Mouse (Mus musculus) intestine, embryonic 15.5 days (tissue): ENCODE results near the gene 1700016K19Rik. TPM values are rescaled to one million over a fixed set of nuclear protein-coding genes. Genes with fewer than 3 reads are reported as not detected.
"Not testable (repeated sequence)": the region's sequence is repeated elsewhere in the genome, so short reads cannot be mapped to it uniquely, and the experiment has no call there.

Experiments
- ATAC-seq: fragments of 200-750 bp; cut with Nextera tagmentation; 2 replicates; pipeline ENCODE4 v1.8.0; 2017; ENCODE audit warnings: moderate TSS enrichment, moderate library complexity
- H3K27ac ChIP-seq: fragments of 300-500 bp; sonication (generic); 2 replicates; pipeline ENCODE4 v1.5.1; 2015; ENCODE audit warnings: mild to moderate bottlenecking, inconsistent platforms
- H3K27me3 ChIP-seq: fragments of 300-500 bp; sonication (generic); replicated peaks from 2 replicates; pipeline ENCODE4 v1.6.1; 2015; ENCODE audit warnings: inconsistent platforms
- H3K36me3 ChIP-seq: fragments of 300-500 bp; sonication (generic); 2 replicates; pipeline ENCODE4 v1.6.1; 2015; ENCODE audit warnings: inconsistent platforms
- H3K4me1 ChIP-seq: fragments of 300-500 bp; sonication (generic); replicated peaks from 2 replicates; pipeline ENCODE4 v1.6.1; 2015; ENCODE audit warnings: inconsistent platforms
- H3K4me2 ChIP-seq: fragments of 300-500 bp; sonication (generic); replicated peaks from 2 replicates; pipeline ENCODE4 v1.6.1; 2015; ENCODE audit warnings: mild to moderate bottlenecking, inconsistent platforms
- H3K4me3 ChIP-seq: fragments of 300-500 bp; sonication (generic); replicated peaks from 2 replicates; pipeline ENCODE4 v1.5.1; 2015; ENCODE audit warnings: inconsistent platforms
- H3K9ac ChIP-seq: fragments of 300-500 bp; sonication (generic); 2 replicates; pipeline ENCODE4 v1.6.1; 2015; ENCODE audit warnings: inconsistent platforms
- H3K9me3 ChIP-seq: fragments of 300-500 bp; sonication (generic); 2 replicates; pipeline ENCODE4 v1.6.1; 2016; ENCODE audit warnings: inconsistent platforms
- WGBS: fragments of 180-500 bp; shearing (Covaris S2); methylation state at CpG from one replicate; pipeline ENCODE4 v1.1.7; 2015; 5-methylcytosine and 5-hydroxymethylcytosine counted together
- polyA plus RNA-seq: library from polyadenylated mRNA; unstranded; fragments of >200 nt; fragmentation: Nextera tagmentation; extraction: Ambion mirVana; gene quantifications from 2 replicates; pipeline ENCODE4 v1.2.1, GENCODE M21; 2015

Gene 1700016K19Rik
- polyA plus RNA-seq, 1 experiment from 2014 or later, result 4.0 TPM

DNA sequence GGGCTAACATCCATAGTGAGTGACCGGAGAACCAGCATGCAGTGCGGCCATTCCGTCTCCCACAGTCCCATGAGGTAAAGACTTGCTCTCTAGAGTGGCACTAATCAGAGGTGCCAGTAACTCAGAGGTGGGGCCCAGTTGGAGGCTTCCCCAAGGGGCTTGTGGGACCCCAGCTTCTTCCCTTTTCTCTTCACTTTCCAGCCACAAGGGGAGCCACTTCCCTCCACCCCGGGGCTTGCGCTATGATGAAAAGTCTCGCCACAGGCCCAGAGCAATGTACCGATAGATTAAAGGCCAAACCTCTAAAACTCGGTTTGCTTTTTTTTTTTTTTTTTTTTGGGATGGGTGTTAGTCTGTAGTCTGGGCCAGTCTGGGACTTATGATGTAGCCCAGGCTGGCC is 7.8 kb upstream of the 1700016K19Rik start:
- WGBS, result 87% methylated on average over 8 of the region's 8 CpGs
- no peaks in the 10 kb centered on the region for H3K9me3 ChIP-seq
- H3K4me3 ChIP-seq, result no peak overlapping the region
- no peak overlapping the region for H3K4me2 ChIP-seq
- H3K9ac ChIP-seq, result no peak overlapping the region
- no peaks in the 10 kb centered on the region for H3K27me3 ChIP-seq
- H3K4me1 ChIP-seq, result no peaks in the 10 kb centered on the region
- no peak overlapping the region for H3K27ac ChIP-seq
- no peak for ATAC-seq
- H3K36me3 ChIP-seq, result no peaks in the 10 kb centered on the region

DNA sequence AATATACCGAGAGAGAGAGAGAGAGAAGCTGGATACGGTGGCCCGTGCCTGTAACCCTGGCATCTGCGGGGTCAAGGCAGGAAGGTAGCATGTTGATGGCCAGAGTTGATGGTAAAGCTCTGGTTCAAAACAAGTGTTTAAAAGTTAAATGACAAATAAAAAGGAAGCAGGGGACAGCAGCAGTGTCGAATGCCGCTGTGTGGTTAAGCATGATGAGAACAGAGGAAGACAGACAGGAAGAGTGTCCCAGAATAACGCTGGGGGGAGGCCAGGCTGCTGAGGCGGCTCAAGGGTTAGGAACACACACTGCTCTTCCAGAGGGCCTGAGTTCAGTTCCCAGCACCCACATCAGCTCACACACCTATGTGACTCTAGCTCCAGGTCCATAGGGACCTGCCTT is 7.2 kb upstream of the 1700016K19Rik start:
- no peak overlapping the region for H3K27ac ChIP-seq
- H3K9me3 ChIP-seq, result no peaks in the 10 kb centered on the region
- no peaks in the 10 kb centered on the region for H3K36me3 ChIP-seq
- no peak for ATAC-seq
- H3K4me2 ChIP-seq, result no peak overlapping the region
- H3K27me3 ChIP-seq, result no peaks in the 10 kb centered on the region
- no peaks in the 10 kb centered on the region for H3K4me1 ChIP-seq
- no peak overlapping the region for H3K9ac ChIP-seq
- 83% methylated on average over 8 of the region's 8 CpGs for WGBS
- no peak overlapping the region for H3K4me3 ChIP-seq

DNA sequence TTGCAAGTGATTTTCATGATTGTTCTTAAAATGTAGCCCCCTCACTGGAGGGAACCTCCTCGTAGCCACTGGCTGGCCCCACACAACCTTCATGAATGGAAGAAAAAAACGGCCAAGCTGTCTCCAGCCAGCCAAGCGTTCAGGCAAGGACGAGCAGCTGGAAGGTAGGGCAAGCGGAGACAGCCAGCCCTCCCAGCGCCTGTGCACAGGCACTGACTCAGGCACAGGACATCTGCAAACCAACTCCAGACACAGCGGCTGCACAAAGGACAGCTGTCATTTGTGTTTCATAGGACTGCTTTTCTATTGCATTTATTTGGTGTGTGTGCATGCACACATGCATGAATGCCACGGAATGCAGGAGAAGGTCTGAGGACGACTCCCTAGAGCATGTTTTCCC is 5.4 kb upstream of the 1700016K19Rik start:
- Histone ChIP-seq H3K27ac (0 out of 2 replicates have a peak overlapping the region, but pooled peaks have one; percentile 2), H3K9ac (no peak overlapping the region), H3K4me1 (0 out of 2 replicates have a peak, but pooled peaks cover under 1% of the 10 kb centered on the region), H3K36me3 (no peaks in the 10 kb centered on the region), H3K4me3 (no peak overlapping the region), H3K27me3 (no peaks in the 10 kb centered on the region), H3K4me2 (no peak overlapping the region), H3K9me3 (no peaks in the 10 kb centered on the region)
- no peak for ATAC-seq
- WGBS, result 45% methylated on average over 9 of the region's 9 CpGs

DNA sequence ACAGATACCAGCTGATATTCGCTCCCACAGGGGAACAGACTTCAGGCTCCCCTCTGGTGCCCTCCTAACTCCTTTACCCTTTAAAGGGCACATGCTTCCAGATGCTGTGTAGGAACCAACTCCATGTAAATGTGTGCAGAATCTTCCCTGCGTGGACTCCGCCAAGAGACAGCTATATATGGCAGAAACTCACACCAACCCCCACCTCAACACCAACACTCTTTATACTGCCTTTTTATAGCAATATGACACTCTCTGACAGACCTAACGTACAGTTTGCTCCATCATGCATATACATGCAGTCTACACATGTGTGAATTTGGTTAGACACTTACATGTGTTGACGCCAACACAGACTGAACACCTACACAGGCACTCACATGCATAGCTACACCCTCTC is 989 bp downstream of the 1700016K19Rik start:
- no peaks in the 10 kb centered on the region for H3K36me3 ChIP-seq
- 0 out of 2 replicates have a peak, but pooled peaks cover 11% of the 10 kb centered on the region for H3K4me1 ChIP-seq
- no peak overlapping the region for H3K4me3 ChIP-seq
- 82% methylated on average over 5 of the region's 5 CpGs for WGBS
- no peak for ATAC-seq
- no peaks in the 10 kb centered on the region for H3K27me3 ChIP-seq
- H3K4me2 ChIP-seq, result no peak overlapping the region
- no peak overlapping the region for H3K9ac ChIP-seq
- H3K27ac ChIP-seq, result no peak overlapping the region
- H3K9me3 ChIP-seq, result no peaks in the 10 kb centered on the region

DNA sequence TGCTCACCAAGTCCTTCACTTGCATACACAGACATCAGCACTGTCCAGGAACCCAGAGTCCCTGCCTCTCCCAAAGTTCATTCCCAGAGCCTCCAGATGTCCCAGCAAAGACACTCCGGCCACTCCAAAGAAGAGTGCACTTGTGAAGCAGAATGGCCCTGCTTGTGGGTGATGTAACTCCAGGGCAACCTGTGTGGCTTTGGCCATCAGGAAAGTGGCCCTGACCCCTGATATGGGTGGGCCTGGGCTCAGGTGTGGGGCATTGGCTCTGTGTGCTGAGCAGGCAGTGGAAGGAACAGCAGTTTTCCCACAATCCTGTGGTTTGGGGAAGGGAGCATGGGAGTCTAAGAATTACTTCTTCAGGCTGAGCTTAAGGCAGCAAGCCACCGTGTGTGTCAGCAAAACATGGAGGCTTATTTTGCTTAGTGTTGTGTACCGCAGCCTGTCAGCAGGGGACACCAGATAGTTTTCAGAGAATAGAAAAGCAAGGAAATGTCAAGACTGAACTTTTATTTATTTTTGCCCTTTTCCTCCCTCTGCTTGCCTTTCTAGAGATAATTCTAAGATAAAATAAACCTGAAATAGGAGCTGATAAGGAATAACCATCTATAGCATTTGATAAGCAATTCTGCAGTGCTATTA is 1.6 kb downstream of the 1700016K19Rik start:
- Histone ChIP-seq H3K4me3 (no peak overlapping the region), H3K9me3 (no peaks in the 10 kb centered on the region), H3K27ac (no peak overlapping the region), H3K4me1 (0 out of 2 replicates have a peak, but pooled peaks cover 11% of the 10 kb centered on the region), H3K36me3 (no peaks in the 10 kb centered on the region), H3K27me3 (no peaks in the 10 kb centered on the region), H3K9ac (no peak overlapping the region), H3K4me2 (no peak overlapping the region)
- no peak for ATAC-seq
- 49% methylated on average over 3 of the region's 3 CpGs for WGBS

DNA sequence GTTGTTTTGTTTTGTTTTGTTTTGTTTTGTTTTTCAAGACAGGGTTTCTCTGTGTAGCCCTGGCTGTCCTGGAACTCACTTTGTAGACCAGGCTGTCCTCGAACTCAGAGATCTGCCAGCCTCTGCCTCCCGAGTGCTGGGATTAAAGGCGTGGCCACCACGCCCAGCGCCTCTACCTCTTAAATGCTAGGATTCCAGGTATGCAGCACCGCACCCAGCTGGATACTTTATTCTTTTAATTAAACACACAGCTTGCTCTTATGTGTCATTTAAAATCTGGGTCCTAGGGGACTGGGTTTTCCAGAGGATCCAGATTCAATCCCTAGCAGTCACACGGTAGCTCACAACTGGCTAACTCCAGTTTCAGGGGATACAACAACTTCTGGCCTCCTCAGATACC is 4.6 kb downstream of the 1700016K19Rik start:
- not testable (repeated sequence) for H3K4me2 ChIP-seq, H3K9me3 ChIP-seq, ATAC-seq, H3K27me3 ChIP-seq, H3K9ac ChIP-seq, H3K27ac ChIP-seq, H3K4me3 ChIP-seq, H3K36me3 ChIP-seq
- WGBS, result 90% methylated on average over 7 of the region's 7 CpGs
- 0 out of 2 replicates have a peak, but pooled peaks cover 11% of the 10 kb centered on the region for H3K4me1 ChIP-seq

DNA sequence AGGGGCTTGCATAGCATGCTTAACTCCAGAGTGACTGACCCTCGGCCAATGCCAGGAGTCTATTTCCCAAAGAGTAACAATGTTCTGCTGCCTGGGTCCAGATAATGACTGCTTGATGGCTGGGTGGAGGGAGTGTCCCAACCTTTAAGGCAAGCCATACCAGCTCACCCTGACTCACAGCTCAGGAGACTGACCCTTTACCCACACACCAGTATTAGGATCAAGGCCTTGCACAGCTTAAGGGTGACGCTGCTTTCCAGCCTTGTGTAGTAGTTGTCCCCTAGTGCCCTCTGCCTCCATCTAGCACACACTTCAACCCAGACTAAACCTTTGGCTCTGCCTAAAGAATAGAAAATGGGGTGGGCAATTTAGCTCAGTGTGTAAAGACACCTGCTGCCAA is 8.4 kb downstream of the 1700016K19Rik start:
- H3K9me3 ChIP-seq, result no peaks in the 10 kb centered on the region; the same call in 1 of the 2 replicates
- H3K27me3 ChIP-seq, result no peaks in the 10 kb centered on the region
- 76% methylated on average over 2 of the region's 2 CpGs for WGBS
- no peaks in the 10 kb centered on the region for H3K4me1 ChIP-seq
- no peak overlapping the region for H3K4me3 ChIP-seq
- no peaks in the 10 kb centered on the region for H3K36me3 ChIP-seq
- no peak overlapping the region for H3K9ac ChIP-seq
- no peak overlapping the region for H3K27ac ChIP-seq
- ATAC-seq, result no peak
- no peak overlapping the region for H3K4me2 ChIP-seq

DNA sequence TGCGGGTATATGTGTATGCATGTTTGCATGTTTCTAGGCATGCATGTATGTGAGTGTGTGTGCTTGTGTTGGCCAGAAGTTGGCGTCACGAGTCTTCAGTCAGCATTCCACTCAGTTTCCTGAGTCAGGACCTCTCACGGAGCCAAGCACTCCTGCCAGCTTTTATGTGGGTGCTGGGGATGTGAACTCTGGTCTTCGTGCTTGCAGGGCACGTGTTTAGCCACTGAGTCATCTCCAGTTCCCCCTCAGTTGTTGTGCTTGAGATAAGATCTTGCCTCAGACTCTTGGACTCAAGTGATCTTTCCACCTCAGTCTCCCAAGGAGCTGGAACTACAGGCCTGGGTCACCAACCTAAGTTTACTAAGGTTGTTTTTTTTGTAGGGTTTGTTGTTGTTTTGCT is 9.4 kb downstream of the 1700016K19Rik start:
- H3K4me2 ChIP-seq, result no peak overlapping the region
- no peaks in the 10 kb centered on the region for H3K36me3 ChIP-seq
- H3K4me1 ChIP-seq, result no peaks in the 10 kb centered on the region
- H3K27me3 ChIP-seq, result no peaks in the 10 kb centered on the region
- ATAC-seq, result no peak
- no peaks in the 10 kb centered on the region; the same call in 1 of the 2 replicates for H3K9me3 ChIP-seq
- WGBS, result 79% methylated on average over 6 of the region's 6 CpGs
- H3K4me3 ChIP-seq, result no peak overlapping the region
- H3K27ac ChIP-seq, result no peak overlapping the region
- no peak overlapping the region for H3K9ac ChIP-seq

DNA sequence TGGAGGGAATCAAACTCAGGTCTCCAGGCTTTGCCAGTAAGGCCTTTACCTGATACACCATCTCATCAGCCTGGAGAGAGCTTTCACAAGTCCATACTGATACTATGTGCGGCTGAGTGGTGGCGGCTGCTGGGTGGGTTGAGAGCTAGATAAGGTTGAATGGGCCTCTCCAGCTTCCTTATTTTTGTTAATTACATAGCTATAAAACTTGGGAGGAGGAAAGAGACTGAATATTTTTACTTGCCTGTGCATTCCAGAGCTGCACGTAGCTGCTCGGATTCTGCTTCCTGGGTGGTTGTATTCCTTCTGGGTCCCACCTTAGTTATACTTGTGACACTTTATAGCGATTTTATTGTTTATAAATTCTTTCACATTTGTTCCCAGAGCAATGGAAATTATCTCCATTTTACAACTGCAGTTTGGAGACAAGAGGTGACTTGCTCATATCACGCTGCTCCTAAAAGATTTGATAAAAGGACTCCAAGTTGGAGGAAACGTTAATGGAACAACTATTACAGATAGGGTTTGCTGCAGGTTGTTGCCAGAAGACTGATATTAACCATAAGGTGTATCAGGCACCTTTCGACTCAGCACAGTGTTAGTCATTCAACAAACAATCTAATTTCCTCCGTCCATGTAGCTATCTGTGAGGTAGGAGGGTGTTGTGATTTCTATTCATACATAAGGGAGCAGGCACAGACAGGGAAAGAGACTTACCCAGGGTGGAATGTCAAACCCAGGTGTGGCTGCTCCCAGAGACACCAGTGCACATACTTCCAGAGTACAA is 11.3 kb downstream of the 1700016K19Rik start:
- H3K36me3 ChIP-seq, result no peaks in the 10 kb centered on the region
- no peak overlapping the region for H3K9ac ChIP-seq
- H3K4me3 ChIP-seq, result no peak overlapping the region
- ATAC-seq, result peak; percentile 90
- H3K27me3 ChIP-seq, result no peaks in the 10 kb centered on the region
- H3K27ac ChIP-seq, result peak overlapping the region; percentile 86
- no peaks in the 10 kb centered on the region; the same call in 1 of the 2 replicates for H3K4me1 ChIP-seq
- 54% methylated on average over 9 of the region's 9 CpGs for WGBS
- no peaks in the 10 kb centered on the region; the same call in 1 of the 2 replicates for H3K9me3 ChIP-seq
- H3K4me2 ChIP-seq, result peak overlapping the region; percentile 14; the same call in 1 of the 2 replicates

DNA sequence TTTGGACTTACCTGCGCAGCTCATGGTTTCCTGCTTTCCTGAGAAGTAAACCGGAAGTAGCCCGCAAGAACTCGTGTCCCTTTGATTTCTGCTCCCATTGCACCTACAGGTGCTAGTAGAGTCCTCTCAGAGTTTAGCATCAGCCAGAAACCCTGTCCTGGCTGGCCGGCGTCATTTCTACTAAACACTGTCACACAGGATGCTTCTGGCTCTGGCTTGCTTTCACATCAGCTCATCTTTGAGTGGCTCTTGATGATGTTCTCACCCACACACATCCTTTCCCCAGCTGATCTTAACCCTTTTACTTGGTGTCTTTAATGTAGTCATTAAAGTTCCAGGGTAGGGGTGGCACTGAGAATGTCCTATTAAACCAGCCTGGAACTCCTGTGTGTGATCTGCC is 15.5 kb downstream of the 1700016K19Rik start:
- Histone ChIP-seq H3K4me1 (no peaks in the 10 kb centered on the region; the same call in 1 of the 2 replicates), H3K27ac (no peak overlapping the region), H3K27me3 (no peaks in the 10 kb centered on the region), H3K9me3 (no peaks in the 10 kb centered on the region; the same call in 1 of the 2 replicates), H3K9ac (no peak overlapping the region), H3K4me3 (no peak overlapping the region), H3K4me2 (no peak overlapping the region), H3K36me3 (0 out of 2 replicates have a peak, but pooled peaks cover 2% of the 10 kb centered on the region)
- whole genome bisulfite sequencing, result 73% methylated on average over 6 of the region's 6 CpGs
- ATAC-seq, result no peak

DNA sequence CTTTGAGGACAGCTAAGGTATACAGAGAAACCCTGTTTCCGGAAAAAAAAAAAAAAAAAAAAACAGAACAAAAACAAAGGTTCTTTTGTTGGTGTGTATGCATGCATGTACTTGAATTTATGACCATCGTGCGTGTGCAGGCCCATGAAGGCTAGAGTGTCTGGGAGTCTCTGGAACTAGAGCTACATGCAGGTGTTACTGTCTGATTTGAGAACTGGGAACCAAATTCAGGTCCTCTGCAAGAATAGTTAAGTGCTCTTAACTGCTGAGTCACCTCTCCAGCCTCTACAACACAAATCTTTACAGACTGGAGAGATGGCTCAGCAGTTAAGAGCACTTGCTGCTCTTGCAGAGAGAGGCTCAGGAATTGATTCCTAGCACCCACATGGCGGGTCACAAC is 16.1 kb downstream of the 1700016K19Rik start:
- no peak for ATAC-seq
- Histone ChIP-seq H3K4me3 (no peak overlapping the region), H3K4me1 (no peaks in the 10 kb centered on the region; the same call in 1 of the 2 replicates), H3K36me3 (0 out of 2 replicates have a peak, but pooled peaks cover 2% of the 10 kb centered on the region), H3K27ac (no peak overlapping the region), H3K9ac (no peak overlapping the region), H3K4me2 (no peak overlapping the region), H3K9me3 (no peaks in the 10 kb centered on the region; the same call in 1 of the 2 replicates), H3K27me3 (no peaks in the 10 kb centered on the region)
- WGBS, result 76% methylated on average over 4 of the region's 4 CpGs

DNA sequence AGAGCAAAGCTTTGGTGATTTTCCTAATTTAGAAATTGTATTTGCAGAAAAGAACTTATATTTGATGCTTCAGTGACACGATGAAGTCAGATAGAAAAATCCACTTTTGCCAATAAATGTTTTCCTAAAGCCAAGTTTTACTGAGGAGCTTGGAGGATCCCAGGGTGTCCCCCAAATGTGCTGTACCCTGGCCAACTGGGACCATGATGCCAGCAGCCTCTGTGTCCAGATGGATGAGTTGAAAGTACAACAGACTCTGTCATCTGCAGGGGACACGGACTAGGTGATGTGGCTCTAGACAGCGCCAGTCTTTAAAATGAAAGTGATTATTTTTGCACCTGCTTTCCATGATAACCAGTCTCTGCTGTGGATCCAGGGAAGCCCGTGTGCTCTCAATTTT is 20.2 kb downstream of the 1700016K19Rik start:
- Histone ChIP-seq H3K9me3 (no peaks in the 10 kb centered on the region), H3K36me3 (peaks cover 14% of the 10 kb centered on the region), H3K4me1 (peaks cover under 1% of the 10 kb centered on the region; the same call in 1 of the 2 replicates), H3K4me2 (no peak overlapping the region), H3K9ac (no peak overlapping the region), H3K4me3 (no peak overlapping the region), H3K27me3 (no peaks in the 10 kb centered on the region), H3K27ac (no peak overlapping the region)
- 85% methylated on average over 4 of the region's 4 CpGs for WGBS
- no peak for ATAC-seq
